Mouse (Mus musculus) urinary bladder, postnatal 14 days (tissue): ENCODE measurements around the gene Tex21.
"Not testable (repeated sequence)": the region's sequence is repeated elsewhere in the genome, so short reads cannot be mapped to it uniquely, and the experiment has no call there.

Experiments
- DNase-seq: peaks from one replicate; pipeline ENCODE4 v3.0.0; 2021; ENCODE audit warnings: low spot score

The Tex21 gene

DNA sequence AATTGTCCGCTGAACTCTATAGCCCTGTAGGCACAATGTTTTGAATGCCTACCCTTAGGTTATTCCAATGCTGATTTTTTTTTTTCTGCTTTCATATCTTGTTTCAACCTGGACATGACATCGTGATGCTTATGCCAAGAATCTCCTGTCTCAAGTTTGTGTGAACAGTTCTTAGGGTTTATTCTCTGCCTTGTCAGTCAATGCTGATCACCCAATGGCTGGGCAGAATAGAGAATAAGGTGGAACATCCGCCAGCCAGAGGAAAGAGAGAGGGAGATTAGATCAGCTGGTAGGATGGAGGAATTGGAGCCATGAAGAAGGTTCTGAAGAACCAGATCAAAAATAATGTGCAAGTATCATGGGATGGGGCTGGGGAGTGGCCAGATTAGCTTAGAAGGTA lies 14.1 kb upstream of the Tex21 start:
- no peak for DNase-seq

DNA sequence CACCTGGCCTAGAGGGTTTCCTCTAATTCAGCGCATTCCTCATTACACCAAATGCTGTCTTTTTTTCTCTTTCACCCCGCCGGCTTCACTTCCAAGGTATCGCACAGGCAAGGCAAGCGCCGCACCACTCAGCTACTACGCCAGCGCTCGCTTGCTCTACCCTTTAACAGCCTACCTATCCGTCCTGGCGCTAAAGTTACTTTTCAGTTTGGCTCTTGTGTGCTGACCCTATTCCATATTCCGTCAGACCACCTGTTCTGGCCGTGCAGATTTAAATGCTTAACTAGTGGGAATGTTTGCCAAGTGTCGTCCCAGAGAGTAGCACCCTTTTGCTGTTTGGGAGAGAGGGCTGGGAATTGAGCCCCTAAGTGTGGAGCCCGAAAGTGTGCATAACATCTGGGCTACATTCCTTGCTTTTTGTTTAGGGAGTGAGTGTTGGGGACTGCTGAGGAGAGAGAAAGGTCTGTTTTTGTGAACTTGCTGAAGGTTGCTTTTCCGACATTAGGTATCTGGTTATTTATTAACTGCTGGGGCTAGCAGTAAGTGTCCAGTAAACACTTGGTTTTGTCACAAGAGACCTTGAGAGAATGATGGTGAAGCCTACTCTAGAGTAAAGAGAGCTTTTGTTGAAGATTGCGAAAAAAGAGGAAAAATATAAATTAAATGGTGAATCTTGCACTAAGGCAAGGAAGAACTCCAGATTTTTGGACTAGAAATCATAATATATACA lies 9.7 kb upstream of the Tex21 start:
- peak; percentile 22 for DNase-seq

DNA sequence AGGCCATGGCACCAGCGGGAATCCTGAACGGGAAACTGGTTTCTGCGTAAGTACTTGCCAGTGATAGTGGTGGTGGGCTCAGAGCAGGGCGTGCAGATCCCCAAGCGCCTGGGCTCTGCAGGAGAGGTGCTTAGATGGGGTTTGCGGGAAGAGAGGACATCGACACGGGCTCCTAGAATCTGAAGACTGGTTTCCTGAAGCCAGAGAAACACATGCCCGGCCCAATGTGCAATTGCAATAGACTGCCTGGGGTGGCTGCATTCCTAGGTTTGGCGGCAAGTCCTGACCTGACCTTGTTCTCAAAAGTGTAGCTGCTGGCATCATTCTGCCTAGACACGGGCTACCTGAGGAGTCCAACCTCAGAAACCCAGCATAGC lies 8.9 kb upstream of the Tex21 start:
- peak; percentile 63 for DNase-seq

DNA sequence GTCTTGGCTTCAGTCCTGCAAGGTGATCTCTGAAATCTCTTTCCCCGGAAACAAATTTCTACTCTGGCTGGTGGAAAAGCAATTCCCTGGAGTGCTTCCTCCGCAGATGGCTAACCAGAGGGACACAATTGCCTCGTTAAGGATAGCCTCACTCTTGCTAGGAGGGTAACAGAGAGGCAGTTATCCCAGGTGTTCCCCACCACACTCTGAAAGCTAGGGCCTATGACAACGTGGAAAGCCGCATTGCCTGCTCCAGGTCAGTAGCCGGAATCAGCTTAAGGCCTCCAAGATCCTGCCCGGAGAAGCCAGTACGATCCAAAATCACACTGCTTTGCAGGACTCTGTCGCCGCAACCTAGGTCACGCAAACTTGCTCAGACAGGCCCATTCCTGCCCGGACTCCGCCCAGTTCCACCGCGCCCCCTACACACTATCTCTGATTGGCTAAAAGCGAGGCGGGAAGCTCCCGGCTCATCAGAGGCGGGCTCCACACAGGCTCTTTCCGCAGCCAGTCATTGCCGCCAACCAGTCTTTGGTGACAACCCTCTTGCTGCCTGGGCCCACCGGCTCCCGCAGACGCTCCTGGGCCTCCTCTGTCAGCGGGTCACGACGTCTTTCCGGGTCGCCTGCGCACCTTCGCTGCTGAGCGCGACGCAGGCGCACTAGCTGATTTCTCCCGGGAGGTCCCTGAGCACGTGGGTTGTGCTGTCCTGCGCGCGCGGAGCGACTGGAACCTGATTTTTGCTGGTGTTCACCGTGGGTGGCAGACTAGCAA lies 8.4 kb upstream of the Tex21 start, which contains the start of gene Mthfd1:
Gene Mthfd1 (plus strand): TSS at position 574 of the 774 bp plus-strand sequence.
- peak; percentile 92 for DNase-seq

DNA sequence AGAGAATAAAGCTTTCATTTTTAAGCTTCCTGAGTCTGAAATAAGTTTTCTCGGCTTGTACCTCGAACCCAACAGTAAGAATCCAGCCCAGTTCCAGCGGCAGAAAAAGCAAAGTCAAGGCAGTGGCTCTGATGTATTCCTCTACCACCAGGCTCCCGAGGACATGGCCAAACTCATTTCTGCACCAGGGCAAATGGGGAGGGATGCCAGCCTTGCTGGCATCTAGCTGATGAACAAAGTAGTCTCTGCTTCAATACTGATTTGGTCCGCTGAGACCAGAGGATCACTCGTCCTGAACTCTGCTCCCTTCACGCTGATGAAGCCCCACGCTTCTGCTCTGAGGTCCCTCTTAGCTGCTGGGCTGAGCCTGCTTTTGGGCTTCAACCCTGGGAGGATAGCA lies 7.4 kb upstream of the Tex21 start:
- DNase-seq: no peak

DNA sequence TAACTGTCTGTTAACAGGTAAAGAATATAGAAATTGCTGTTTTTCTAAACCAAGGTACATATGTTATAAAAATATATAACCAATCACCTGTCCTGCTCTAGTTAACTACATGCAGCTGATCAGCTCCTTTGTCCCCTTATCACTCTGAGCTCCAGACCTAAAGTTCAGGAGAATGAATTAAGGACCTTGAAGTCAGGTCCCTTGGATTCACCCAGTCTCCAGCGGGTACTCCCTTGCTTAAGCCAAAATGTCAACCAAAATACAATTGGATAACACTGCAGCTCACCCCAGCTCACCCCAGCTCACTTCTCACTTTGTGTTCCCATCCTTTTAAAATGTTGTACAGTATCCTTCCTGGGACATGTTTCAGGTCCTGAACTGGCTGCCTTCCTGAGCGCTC lies 7.0 kb upstream of the Tex21 start:
- no peak for DNase-seq

DNA sequence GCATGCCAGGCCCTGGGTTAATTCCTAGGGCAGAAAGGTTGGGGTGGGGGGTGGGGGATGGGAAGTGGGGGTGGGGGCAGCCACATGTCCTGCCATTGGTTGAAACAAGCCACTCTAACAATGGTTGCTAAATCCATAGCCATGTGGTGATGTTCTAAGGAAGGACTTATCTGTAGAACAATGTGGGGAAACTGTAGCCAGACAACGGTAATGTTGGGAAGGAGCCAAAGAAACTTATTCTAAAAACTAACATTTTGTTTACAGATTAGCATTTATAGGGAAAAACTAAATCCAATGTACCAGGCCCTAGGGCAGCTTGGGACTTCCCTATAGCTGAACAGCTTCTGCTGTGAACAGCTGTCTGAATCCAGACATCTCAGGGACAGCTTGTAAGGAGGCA lies 6.5 kb upstream of the Tex21 start:
- no peak for DNase-seq

DNA sequence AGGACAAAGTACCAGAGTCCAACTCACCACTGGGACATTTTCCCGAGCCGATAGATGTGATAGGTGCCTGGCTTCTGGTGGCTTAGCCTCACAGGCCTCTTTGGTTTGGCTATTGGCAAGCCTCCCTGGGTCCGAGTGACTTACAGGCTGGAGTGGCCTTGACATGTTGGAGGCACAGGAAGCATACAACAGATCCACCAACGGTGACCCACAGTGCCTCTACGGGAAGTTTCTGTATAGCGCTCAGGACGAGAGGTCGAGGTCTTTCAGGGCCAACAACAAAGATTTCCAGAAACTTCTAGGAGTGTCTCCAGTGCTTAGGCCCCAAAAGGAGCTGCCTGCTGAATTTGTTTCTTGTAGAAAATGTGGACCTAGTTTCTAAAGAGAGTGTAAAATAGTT lies 1.6 kb downstream of the Tex21 start:
- DNase-seq: no peak

DNA sequence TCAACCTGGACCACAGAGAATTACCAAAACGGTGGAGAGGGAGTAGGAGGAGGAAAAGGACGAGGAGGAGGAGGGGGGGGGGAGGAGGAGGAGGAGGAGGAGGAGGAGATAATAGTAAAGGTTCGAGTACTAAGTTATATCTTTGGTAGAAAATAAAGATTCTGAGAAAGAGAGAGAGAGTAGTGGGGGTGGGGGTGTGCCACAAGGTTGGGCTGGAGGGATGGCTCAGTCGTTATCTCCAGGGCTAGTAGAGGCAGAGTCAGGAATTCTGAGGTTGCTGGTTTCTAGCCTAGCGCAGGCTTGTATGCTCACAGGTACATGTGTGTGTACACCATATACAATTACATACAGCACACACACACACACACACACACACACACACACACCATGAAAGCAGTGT lies 4.7 kb downstream of the Tex21 start:
- DNase-seq: no peak

DNA sequence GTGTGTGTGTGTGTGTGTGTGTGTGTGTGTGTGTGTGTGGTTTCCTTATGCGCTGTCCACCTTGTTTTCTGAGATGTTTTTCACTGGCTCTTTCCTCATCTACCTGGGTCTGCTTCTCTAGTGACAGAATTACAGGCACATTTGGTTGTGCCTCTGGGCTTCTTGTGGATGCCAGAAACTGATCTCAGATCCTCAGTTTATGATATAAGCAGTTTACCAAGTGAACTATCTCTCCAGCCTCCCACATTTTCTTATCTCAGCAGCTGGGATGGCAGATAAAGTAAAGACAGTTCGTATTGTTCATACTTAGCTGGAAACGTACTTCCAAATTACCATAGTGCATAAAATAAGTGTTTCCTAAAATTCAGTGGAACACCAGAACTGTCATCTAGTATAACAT lies 5.5 kb downstream of the Tex21 start:
- DNase-seq: no peak

DNA sequence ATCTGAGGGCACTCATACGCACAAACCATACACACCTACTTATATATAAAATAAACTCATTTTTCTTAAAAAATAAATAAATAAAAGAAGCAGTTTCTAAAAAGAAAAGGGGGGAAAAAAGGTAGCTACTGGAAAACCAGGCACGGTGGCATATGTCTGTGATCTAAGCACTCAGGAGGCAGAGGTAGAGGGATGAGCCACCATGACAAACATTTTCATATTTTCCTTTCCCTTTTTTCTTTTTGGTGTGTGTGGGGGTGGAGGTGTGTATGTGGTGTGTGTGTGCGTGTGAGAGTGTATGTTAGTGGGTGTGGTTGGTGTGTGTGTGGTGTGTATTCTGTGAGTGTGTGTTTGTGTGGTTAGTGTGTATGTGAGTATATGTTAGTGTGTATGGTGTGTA lies 5.9 kb downstream of the Tex21 start:
- no peak for DNase-seq

DNA sequence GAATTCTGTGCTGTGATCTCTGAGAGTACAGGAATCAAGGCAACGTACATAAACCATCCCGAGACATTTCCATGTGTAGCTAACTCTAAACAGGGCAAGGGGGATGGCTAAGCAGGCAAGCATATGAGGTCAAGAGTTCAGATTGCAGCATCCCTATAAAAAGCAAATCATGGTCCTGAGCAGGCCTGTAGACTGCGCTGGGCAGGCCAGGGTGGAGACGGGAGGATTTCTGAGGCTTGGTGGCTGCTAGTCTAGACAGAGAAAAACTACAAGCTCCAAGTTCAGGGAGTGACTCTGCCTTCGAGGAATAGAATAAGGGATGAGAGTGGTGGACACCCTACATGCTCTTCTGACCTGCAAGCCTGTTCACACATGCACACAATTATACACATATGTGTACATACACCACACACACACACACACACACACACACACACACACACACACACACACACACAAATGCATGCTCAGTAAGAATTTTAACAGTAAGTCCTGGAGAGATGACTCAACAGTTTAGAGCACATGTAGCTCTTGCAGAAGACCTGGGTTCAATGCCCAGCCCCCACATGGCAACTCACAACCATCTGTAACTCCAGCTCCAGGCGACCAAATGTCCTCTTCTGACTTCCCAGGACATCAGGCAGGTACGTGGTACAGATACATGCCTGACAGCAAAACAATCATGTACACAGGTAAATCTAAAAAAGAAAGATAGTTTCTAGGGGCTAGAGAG lies 6.5 kb downstream of the Tex21 start:
- no peak for DNase-seq

DNA sequence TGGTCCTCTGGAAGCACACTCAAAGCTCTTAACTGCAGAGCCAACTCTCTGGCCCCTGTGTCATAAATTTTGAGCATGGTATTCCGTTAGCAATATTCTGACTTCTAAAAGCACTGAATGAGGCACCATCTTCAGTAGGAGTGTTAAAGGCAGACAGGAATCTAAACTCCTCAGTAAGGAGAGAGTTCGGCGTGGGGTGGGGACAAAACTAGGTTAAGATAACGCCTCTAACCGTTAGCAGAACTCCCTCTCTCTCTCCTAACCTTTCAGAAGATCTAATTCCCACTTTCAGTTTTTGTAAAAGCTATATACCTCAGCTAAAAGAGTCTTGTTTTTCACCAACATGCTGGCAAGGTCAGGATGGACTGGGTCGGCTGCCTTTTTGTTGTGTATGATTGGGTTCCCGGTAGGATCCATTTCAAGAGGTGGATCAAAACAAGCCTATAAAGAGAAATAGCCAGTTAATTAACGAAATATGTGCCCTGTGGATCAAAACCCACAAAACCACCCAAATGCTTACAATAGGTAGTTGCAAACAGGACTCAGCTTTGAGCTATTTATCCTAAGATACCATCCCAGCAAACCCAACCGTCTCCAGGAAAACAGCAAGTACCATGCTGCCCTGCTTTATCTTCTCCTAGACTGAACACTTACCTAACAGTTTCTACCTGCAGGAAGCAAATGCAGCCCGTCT lies 7.3 kb downstream of the Tex21 start:
- DNase-seq: no peak

DNA sequence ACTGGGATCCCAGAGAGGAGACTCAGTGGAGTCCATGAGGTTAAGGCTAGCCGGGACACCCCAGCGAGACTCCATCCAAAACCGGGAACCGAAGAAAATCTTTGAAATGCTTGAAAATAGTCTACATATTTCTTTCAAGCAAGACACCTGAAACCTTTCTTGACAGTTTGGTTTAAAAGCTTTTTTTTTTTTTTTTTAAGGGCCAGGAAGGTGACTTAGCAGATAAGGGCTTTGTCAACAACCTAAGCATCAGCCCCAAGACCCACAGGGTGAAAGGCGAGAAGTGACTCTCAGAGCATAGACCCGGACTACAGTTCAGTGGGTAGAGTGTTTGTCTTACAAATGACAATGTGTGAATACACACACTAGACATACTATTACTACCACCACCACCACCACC lies 11.3 kb downstream of the Tex21 start:
- no peak for DNase-seq

DNA sequence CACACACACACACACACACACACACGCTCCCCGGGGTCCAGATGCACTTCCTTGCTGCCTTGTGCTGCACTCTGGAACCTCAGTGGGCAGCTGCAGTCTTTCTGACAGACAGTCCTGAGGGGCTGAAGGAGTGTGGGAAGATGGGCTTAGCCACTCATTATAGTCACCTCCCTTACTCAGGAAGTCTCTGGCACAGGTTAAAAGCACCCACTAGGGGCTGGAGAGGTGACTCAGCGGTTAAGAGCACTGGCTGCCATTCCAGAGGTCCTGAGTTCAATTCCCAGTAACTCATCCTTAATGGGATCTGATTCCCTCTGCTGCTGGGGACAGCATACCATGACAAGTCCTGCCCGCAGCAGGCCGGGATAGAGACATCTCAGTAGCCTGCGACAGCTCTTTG lies 15.9 kb downstream of the Tex21 start:
- no peak for DNase-seq

DNA sequence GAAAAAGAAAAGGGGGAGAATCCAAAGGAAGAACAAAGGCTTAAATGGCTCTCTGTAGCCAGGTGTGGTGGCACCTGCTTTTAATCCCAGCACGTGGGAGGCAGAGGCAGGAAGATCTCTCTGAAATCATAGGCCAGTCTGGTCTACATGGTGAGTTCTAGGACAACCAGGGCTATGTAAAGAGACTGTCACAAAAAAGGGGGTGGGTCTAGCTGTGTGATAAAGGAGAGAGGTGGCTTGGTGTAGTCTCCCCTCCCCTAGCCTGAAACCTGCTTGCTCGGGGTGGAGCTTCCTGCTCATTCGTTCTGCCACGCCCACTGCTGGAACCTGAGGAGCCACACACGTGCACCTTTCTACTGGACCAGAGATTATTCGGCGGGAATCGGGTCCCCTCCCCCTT lies 24.4 kb downstream of the Tex21 start:
- not testable (repeated sequence) for DNase-seq

DNA sequence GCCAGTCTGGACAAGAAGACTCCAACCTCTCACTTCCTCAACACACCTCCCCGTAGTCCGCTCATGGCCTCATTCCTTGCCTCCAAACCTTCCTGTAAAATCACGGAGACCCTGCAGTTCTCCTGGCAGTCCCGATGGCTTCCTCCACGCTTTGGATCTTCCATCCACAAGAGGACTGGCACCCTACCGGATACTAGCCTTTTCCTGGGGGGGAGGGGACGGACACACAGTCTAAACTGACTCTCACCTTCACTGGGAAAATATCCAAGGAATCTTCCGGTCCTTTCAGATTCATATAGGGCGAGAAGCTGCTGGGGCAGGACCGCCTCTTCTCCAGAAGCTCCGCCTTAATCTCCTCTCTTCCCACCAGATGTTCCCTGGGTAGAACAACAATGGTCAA lies 29.8 kb downstream of the Tex21 start:
- no peak for DNase-seq

DNA sequence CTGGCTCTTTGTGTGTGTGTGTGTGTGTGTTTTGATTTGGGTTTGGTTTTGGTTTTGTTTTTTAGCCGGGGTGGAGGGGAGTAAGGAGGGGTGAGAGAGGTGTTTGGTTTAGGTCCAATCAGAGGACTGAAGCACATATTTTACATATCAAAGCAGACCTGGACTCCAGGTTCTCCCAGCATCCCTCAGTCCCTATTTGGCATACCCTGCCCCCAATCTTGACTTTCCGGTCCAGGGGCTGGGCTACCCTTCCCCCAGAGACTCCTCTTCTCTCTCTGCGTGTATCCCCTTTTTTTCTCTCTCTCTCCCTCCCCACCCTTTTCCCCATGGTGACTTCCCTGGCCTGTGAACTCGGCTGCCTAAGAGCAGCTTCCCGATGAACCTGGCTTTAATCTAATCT lies 31.4 kb downstream of the Tex21 start:
- no peak for DNase-seq

DNA sequence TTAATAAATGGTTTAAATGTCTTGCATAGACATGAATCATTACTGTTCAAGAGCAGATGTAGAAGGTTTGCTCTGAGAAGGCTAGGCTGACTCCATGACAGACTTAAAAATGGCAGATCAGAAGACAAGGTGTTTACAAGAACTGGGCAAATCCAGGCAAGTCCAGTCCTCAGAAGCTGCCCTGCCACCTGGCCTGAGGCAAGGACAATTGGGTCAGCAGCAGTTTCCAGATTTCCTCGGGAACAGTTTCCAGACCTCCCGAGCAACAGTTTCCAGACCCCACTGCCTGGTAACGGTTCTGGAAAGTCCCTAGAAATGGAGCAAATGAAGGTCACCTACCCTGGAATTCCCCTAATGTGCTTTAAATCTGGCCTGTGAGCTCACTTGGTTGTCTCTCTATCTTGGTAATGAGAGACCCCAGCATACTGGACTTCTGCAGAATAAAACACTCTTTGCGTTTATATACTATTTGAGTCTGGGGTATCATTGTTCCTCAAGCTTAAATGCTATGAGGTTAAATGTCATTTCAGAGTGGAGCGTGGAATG lies 37.0 kb downstream of the Tex21 start:
- no peak for DNase-seq

DNA sequence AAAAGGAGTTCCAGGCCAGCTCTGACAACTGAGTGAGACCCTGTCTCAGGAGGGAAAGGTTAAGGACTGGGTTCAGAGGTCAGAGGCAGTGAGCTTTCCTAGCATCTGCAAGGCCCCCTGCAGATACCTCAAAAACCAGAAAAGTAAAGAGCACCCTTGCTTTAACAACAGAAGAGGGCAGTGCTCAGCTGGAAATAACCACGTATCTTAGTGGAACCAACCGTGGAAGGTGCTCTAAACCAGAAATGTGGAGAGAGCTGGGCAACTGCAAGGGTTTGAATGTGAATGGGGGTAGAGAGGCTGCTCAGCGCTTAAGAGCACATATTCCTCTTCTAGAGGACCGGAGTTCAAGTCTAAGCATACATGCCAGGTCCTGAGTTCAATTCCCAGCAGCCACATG lies 46.2 kb downstream of the Tex21 start:
- DNase-seq: no peak

DNA sequence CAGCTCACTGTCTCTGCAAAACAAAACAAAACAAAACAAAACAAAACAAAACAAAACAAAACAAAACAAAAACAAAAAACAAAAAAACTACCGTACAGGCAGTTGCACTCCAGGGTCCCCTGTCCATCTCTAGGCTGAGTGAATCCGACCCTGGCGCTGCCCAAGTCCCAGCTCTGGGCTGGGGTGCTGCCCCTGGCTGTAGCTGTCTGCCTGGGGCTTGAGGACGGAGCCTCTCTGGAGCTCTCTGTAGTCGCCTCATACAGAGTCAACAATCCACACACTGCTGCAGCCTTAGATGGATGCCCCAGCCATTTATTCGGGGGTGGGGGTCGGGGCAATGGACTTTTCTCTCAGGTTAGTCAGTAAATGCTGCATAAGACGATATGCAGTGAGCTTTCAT lies 49.5 kb downstream of the Tex21 start:
- no peak for DNase-seq

DNA sequence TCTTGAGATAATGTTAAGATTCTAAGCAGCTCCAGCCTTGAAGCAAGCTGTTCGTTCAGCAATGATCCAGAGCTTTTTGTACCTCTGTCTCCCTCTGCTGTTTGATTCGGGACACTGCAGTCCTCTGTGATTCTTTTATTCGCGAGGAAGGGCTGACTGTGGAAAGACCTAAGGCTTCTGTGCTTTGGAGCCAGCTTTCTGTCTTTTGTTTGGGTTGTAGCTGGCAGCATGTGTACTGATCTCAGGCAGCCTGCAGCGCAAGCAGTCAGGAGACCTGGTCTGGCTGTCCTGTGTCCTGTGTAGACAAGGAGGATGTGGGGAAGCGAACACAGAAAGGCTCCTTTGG lies 49.9 kb downstream of the Tex21 start:
- peak; percentile 69 for DNase-seq
